Mouse (Mus musculus): ENCODE results near the gene Rps6ka2. TPM values are rescaled to one million over a fixed set of nuclear protein-coding genes. Genes with fewer than 3 reads are reported as not detected.
A peak's percentile ranks its signal among the peaks of the same experiment; 100 is the strongest.

Rps6ka2 gene
- polyA plus RNA-seq, 1 experiment: 3.1 TPM

DNA sequence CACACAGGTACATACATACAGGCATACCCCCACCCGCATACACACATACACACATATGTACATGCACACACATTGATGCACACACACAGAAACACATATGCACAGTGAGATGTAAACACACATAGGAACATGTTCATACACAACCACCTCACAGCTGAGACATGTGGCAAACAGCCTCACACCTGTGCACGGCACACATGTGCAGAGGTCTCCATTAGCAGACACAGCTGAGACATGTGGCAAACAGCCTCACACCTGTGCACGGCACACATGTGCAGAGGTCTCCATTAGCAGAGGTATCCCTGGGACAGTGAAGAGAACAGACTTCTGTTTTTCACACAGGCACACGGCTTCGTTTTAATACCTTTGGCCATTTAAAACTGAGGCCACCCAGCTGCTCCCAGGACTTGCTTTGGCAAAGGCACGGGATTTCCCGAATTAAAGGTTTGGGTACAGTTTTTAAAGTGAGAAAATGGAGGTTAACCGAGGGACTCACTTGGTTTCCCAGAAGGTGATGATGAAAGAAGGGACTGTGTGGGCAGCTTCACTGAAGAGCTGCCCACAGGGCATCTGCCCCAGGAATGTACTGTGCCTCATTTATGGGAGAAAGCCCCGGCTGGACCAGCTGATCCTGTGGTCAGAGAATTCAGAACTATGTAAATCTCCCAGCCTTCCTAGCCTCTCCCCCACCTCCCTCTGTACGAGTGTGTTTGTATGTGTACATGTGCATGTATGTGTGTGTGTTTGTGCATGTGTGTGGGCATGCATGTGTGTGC, 29.3 kb upstream of the Rps6ka2 start:
- H3K4me3 ChIP-seq (ENCODE audit: extremely low read depth, insufficient read depth, insufficient read length): no peak overlapping the region
- TF ChIP-seq POLR2A (IDR thresholded peaks at IDR 0.05; ENCODE audit: low read depth, low read length) (no peak), CTCF (IDR thresholded peaks at IDR 0.05; ENCODE audit: extremely low read depth, insufficient read depth, insufficient read length, insufficient replicate concordance) (no peak)
- H3K27me3 ChIP-seq (ENCODE audit: control insufficient read depth, insufficient read depth, low read length): no peaks in the 10 kb centered on the region
- no peaks in the 10 kb centered on the region for H3K36me3 ChIP-seq (ENCODE audit: control insufficient read depth, insufficient read depth, low read length)
- no peaks in the 10 kb centered on the region for H3K4me1 ChIP-seq (ENCODE audit: control insufficient read depth, insufficient read depth, insufficient read length)
- WGBS: 86% methylated on average over 10 of the region's 10 CpGs
- H3K27ac ChIP-seq (ENCODE audit: insufficient read depth, low read length): no peak overlapping the region
- DNase-seq (ENCODE audit: low read depth in 1 of 2, low spot score in 2 of 2): no peak

DNA sequence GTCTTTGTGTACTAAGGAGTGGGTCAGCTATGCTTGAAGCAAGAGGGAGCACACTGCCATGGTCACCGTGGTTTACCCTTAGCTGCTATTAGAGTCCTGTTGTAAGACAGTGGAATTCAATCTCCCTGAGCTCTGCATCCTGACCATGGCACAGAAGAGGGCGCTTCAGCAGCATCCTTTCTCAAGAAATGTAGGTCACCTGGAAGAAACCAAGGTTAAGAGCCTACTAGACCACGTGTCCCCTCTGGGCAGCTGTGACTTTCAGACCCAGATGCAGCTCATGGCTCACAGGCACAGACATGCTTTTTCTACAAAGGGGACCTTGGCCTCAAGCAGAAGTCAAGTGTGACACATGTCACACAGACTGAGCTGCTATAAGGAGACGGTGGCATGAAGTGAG, 27.5 kb upstream of the Rps6ka2 start:
- TF ChIP-seq POLR2A (IDR thresholded peaks at IDR 0.05; ENCODE audit: low read depth, low read length): no peak
- TF ChIP-seq CTCF (IDR thresholded peaks at IDR 0.05; ENCODE audit: extremely low read depth, insufficient read depth, insufficient read length, insufficient replicate concordance): no peak
- no peak for DNase-seq (ENCODE audit: low read depth in 1 of 2, low spot score in 2 of 2)
- H3K4me1 ChIP-seq (ENCODE audit: control insufficient read depth, insufficient read depth, insufficient read length): no peaks in the 10 kb centered on the region
- WGBS: 54% methylated on average over 4 of the region's 4 CpGs
- no peak overlapping the region for H3K27ac ChIP-seq (ENCODE audit: insufficient read depth, low read length)
- H3K27me3 ChIP-seq (ENCODE audit: control insufficient read depth, insufficient read depth, low read length): no peaks in the 10 kb centered on the region
- H3K4me3 ChIP-seq (ENCODE audit: extremely low read depth, insufficient read depth, insufficient read length): no peak overlapping the region
- no peaks in the 10 kb centered on the region for H3K36me3 ChIP-seq (ENCODE audit: control insufficient read depth, insufficient read depth, low read length)

DNA sequence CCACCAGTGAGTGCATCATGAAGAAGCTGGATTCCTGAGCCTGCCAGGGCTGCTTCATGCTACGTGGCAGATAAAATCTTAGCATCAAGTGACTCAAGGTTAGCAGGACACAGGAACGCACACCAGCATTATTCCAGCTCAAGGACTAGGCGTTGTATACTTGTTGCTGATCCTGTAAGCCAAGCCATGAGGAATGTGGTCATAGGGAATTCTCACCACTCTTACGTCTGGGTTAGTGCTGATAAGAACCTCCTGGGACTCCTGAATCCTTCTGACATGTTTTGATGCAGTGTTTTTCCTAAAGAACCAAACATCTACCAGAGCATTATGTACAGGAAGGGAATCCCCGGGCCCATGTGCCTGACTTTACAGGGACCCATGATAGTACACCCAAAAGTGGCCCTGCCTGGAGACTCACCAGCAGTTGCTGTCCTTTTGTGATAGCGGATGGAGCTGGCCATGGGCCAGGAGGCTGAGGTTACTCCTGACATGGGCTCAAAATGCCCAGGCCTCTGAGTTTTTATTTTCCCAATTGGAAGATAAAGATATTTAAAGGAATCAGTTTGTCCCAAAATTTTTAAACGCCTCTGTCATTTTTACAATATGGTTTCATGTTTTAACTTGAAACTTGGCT, 25.9 kb upstream of the Rps6ka2 start:
- Histone ChIP-seq H3K27me3 (ENCODE audit: control insufficient read depth, insufficient read depth, low read length) (no peaks in the 10 kb centered on the region), H3K27ac (ENCODE audit: insufficient read depth, low read length) (no peak overlapping the region), H3K4me3 (ENCODE audit: extremely low read depth, insufficient read depth, insufficient read length) (no peak overlapping the region), H3K36me3 (ENCODE audit: control insufficient read depth, insufficient read depth, low read length) (no peaks in the 10 kb centered on the region), H3K4me1 (ENCODE audit: control insufficient read depth, insufficient read depth, insufficient read length) (no peaks in the 10 kb centered on the region)
- 79% methylated on average over 7 of the region's 7 CpGs for WGBS
- DNase-seq (ENCODE audit: low read depth in 1 of 2, low spot score in 2 of 2): no peak
- TF ChIP-seq POLR2A (IDR thresholded peaks at IDR 0.05; ENCODE audit: low read depth, low read length): no peak
- TF ChIP-seq CTCF (IDR thresholded peaks at IDR 0.05; ENCODE audit: extremely low read depth, insufficient read depth, insufficient read length, insufficient replicate concordance): no peak

DNA sequence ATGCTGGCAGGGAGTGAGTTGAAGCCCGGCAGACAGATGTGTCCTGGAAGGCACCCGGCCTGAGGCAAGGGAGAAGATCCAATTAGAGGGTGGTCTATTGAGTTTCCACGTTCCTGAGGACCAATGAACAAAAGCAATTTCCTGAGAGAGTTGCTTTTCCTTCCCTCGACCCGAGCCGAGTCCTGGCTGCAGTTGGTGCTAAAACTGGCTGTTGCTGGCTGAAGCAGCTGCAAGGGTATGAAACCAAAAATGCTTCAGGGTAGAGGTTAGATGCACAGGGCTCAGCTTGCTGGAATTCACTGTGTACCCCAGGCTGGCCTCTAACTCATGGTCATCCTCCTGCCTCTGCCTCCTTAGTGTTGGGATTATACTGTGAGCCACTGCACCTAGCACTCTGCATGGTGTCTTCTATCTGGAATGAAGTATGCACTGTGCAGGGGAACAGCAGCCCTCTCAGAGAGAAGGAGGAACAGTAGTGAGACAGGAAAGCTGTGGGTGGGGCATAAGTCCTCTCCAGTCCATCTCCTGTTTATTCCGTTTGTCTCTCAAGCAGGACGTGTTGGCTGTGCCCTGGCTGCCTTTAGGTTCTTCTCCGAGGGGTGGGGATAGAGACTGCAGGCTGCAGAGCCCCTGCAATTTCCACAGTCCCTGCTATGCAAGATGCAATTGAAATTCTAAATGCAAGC, 24.4 kb upstream of the Rps6ka2 start:
- Histone ChIP-seq H3K4me3 (ENCODE audit: extremely low read depth, insufficient read depth, insufficient read length) (no peak overlapping the region), H3K4me1 (ENCODE audit: control insufficient read depth, insufficient read depth, insufficient read length) (no peaks in the 10 kb centered on the region), H3K36me3 (ENCODE audit: control insufficient read depth, insufficient read depth, low read length) (no peaks in the 10 kb centered on the region), H3K27ac (ENCODE audit: insufficient read depth, low read length) (no peak overlapping the region), H3K27me3 (ENCODE audit: control insufficient read depth, insufficient read depth, low read length) (no peaks in the 10 kb centered on the region)
- DNase-seq (ENCODE audit: low read depth in 1 of 2, low spot score in 2 of 2): no peak
- WGBS: 29% methylated on average over 9 of the region's 9 CpGs
- TF ChIP-seq POLR2A (IDR thresholded peaks at IDR 0.05; ENCODE audit: low read depth, low read length) (no peak), CTCF (IDR thresholded peaks at IDR 0.05; ENCODE audit: extremely low read depth, insufficient read depth, insufficient read length, insufficient replicate concordance) (no peak)

DNA sequence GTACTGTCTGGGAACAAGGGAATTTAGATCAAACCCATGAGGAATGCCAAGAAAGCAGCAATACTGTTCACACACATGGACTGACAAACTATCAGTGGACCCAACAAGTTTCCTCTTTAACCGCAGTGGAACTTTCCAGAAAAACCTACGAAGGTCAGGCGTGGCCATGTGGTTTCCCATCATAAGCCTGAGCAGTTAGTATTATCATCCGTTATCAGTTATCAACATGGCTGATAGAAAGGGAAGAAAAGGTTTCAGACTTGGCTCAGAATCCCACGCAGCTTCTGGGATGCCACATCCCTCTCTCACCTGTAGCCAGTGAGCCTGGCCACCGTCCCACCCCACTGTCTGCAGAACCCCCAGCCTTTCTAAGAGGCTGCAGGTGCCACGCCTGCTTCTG, 23.4 kb upstream of the Rps6ka2 start:
- H3K27ac ChIP-seq (ENCODE audit: insufficient read depth, low read length): no peak overlapping the region
- H3K4me3 ChIP-seq (ENCODE audit: extremely low read depth, insufficient read depth, insufficient read length): no peak overlapping the region
- H3K36me3 ChIP-seq (ENCODE audit: control insufficient read depth, insufficient read depth, low read length): no peaks in the 10 kb centered on the region
- DNase-seq (ENCODE audit: low read depth in 1 of 2, low spot score in 2 of 2): no peak
- H3K27me3 ChIP-seq (ENCODE audit: control insufficient read depth, insufficient read depth, low read length): no peaks in the 10 kb centered on the region
- TF ChIP-seq POLR2A (IDR thresholded peaks at IDR 0.05; ENCODE audit: low read depth, low read length): no peak
- H3K4me1 ChIP-seq (ENCODE audit: control insufficient read depth, insufficient read depth, insufficient read length): no peaks in the 10 kb centered on the region
- WGBS: 57% methylated on average over 7 of the region's 7 CpGs

DNA sequence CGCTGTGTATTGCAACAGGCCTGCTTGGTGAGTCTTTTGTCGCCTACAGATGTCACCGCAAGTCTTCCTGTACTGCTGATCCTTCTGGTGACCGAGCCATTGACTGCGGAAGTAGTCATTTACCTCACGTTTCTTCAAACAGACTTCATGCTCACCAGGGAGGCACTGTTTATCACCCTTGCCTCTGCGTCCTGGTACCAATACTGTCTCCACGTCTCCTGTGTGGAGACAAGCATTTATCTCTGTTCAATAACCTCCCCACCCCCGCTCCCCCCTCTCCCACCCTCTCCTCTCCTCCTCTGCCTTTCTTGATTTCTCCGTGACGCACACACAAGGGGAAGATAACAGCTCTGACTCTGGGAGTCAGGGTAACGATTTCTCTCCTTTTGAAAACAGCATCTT, 22.0 kb upstream of the Rps6ka2 start:
- WGBS: 69% methylated on average over 12 of the region's 12 CpGs
- Histone ChIP-seq H3K27me3 (ENCODE audit: control insufficient read depth, insufficient read depth, low read length) (no peaks in the 10 kb centered on the region), H3K27ac (ENCODE audit: insufficient read depth, low read length) (no peak overlapping the region), H3K4me3 (ENCODE audit: extremely low read depth, insufficient read depth, insufficient read length) (no peak overlapping the region), H3K36me3 (ENCODE audit: control insufficient read depth, insufficient read depth, low read length) (no peaks in the 10 kb centered on the region), H3K4me1 (ENCODE audit: control insufficient read depth, insufficient read depth, insufficient read length) (no peaks in the 10 kb centered on the region)
- TF ChIP-seq POLR2A (IDR thresholded peaks at IDR 0.05; ENCODE audit: low read depth, low read length): no peak
- no peak for TF ChIP-seq CTCF (IDR thresholded peaks at IDR 0.05; ENCODE audit: extremely low read depth, insufficient read depth, insufficient read length, insufficient replicate concordance)
- DNase-seq (ENCODE audit: low read depth in 1 of 2, low spot score in 2 of 2): peak in 1 of 2 experiments; percentile 12

All from spleen, adult 2 months (tissue).